Mouse (Mus musculus) cerebellum, adult 9-11 months (tissue): ENCODE measurements around the gene Smurf2.
"Not testable (repeated sequence)": the region's sequence is repeated elsewhere in the genome, so short reads cannot be mapped to it uniquely, and the experiment has no call there.

Source experiments
- DNase-seq: peaks from one replicate; pipeline ENCODE4 v3.0.0; 2022

The Smurf2 gene

DNA sequence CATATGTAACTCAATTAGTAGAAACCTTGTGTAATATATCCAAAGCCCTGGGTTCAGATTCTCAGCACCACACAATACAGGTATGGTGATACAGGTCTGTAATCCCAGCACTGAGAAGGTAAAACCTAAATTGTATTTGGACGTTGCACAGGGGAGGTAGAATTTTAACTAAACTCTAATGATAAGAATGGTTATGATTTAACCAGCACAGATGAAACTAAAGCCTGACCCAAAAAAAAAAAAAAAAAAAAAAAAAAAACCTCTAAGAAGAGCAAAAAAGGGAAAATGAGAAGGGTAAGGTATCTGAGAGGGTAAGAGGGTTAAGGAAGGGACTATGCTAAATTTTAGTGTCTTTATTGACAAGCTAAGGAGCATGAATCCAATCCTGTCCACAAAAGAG lies 20.7 kb downstream of the Smurf2 start:
- no peak for DNase-seq

GRCm38 (mm10) chr11:106896561-106897168 lies 23.9 kb downstream of the Smurf2 start:
- no peak for DNase-seq

DNA sequence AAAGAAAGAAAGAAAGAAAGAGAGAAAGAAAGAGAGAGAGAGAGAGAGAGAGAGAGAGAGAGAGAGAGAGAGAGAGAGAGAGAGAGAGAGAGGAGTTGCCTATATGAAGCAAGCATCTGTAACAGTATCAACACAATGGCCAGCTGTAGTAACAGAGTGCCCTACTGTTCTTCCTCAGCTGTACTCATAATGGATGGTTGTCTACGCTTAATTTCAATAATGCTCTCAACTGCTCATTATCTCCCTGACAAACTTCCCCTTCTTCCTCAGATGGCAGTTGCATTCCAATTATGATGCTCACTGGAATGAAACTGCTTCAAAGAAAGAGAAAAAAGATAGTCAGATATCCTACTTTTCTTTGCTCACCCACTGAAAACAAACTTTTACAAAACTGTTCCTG lies 36.9 kb downstream of the Smurf2 start:
- no peak for DNase-seq

GRCm38 (mm10) chr11:106872650-106873049 lies 47.9 kb downstream of the Smurf2 start:
- DNase-seq, result no peak

- DNase-seq, result no peak
Observed at GRCm38 (mm10) chr11:106851438-106851837, 69.1 kb downstream of the Smurf2 start.

- peak; percentile 74 for DNase-seq
Observed at GRCm38 (mm10) chr11:106842002-106842401, 78.5 kb downstream of the Smurf2 start.

- no peak for DNase-seq
Observed at GRCm38 (mm10) chr11:106828079-106828478, 92.4 kb downstream of the Smurf2 start.

GRCm38 (mm10) chr11:106824403-106824802 lies 96.1 kb downstream of the Smurf2 start:
- no peak for DNase-seq

DNA sequence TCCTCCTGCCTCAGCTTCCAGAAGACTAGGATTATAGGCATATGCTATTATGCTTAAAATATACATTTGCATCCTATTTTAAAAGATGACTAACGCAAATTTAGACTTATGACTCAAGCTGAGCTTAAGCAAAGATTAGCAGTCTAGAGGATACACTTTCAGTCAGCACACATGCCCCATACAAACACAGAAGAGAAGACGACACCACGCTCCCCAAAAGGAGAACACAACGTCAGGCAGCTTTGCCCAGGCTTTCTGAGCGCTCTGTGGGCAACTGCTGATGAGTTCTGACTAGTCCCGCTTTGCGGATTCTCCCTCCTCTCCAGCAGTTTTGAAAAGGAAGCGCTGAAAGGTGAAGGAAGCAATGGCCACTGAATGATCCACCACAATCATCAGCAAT lies 96.8 kb downstream of the Smurf2 start:
- DNase-seq, result no peak

DNA sequence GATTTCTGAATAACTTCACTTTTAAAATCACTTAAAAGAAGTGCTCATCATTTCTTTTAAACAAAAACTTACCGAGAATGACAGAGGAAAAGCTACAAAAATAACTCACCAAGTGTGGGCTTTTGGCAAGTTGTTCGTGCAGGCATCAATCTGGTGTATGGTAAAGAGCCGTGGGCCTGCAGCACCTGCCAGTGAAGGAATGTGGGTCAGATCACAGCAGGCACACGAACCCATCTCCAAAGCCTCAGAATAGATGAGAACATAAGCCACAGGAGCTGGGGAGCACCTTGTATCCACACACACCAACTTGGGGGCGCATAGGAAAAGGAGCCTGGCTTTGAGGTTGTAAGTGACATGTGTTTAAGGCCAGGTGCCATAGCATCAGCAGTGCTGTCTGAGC lies 97.6 kb downstream of the Smurf2 start:
- DNase-seq, result peak; percentile 98

- DNase-seq, result peak; percentile 72
Observed at GRCm38 (mm10) chr11:106822491-106822890, 98.0 kb downstream of the Smurf2 start.

- no peak for DNase-seq
Observed at GRCm38 (mm10) chr11:106821397-106821796, 99.1 kb downstream of the Smurf2 start.

DNA sequence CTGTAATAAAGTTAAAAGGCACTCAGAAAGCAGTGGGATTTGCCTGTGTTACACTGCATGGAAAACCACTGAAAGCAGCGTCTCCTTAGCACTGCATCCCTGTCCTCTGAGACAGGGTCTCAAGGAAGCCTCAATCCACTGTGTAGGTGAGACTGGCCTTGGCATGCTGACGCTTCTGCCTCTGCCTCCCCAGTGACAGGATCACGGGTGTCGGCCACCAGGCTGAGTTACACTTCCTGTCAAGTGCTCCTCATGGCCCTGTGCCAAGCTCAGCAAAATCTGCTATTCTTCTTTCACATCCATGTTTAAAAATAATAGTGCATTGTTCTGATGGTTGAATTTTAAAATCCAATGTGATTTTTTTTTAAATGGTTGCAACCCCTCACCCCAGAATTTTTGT lies 99.5 kb downstream of the Smurf2 start:
- DNase-seq, result peak; percentile 70

GRCm38 (mm10) chr11:106820252-106820651 lies 100.3 kb downstream of the Smurf2 start:
- peak; percentile 66 for DNase-seq

- peak; percentile 62 for DNase-seq
Observed at GRCm38 (mm10) chr11:106819595-106819994, 100.9 kb downstream of the Smurf2 start.

DNA sequence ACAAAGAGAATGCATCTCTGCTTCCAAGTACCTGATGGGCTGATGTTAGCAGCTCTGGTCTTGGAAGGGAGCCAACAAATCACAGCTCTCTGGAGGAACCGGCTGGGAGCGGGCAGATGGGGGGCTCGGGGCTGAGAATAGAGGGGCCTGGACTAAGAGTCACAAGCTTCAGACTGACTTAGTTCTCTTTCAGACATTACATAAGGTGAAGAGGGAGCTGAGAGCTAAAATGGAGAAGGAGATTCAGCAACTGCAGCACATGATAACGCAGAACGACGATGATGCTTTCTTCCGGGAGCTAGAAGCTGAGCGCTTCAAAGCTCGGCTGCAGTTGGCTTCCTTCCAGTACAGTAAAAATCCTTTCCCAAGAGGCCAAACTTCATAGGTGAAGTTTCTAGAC lies 102.2 kb downstream of the Smurf2 start:
- no peak for DNase-seq

- peak; percentile 87 for DNase-seq
Observed at GRCm38 (mm10) chr11:106817808-106818207, 102.7 kb downstream of the Smurf2 start.

DNA sequence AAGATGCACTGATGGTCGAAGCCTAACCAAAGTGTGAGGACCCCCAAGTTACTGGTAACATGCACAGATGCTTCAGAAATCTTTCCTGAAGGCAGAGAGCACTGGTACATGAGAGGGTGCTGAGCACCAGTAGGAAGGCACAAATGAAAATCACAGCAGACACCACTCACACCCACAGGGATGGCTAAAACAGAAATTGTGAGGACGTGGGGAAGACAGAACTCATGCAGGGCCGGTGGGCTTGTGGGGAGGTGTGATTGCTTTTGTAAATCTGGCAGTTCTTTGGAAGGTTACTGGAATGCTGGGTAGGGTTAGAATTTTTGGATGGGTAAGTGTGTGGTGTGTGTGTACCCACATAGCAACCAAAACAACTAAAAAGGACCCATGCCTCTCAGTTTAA lies 103.4 kb downstream of the Smurf2 start:
- DNase-seq, result no peak

- DNase-seq, result no peak
Observed at GRCm38 (mm10) chr11:106816316-106816715, 104.2 kb downstream of the Smurf2 start.

GRCm38 (mm10) chr11:106815761-106816160 lies 104.8 kb downstream of the Smurf2 start:
- DNase-seq, result no peak

- DNase-seq, result no peak
Observed at GRCm38 (mm10) chr11:106815331-106815730, 105.2 kb downstream of the Smurf2 start.

DNA sequence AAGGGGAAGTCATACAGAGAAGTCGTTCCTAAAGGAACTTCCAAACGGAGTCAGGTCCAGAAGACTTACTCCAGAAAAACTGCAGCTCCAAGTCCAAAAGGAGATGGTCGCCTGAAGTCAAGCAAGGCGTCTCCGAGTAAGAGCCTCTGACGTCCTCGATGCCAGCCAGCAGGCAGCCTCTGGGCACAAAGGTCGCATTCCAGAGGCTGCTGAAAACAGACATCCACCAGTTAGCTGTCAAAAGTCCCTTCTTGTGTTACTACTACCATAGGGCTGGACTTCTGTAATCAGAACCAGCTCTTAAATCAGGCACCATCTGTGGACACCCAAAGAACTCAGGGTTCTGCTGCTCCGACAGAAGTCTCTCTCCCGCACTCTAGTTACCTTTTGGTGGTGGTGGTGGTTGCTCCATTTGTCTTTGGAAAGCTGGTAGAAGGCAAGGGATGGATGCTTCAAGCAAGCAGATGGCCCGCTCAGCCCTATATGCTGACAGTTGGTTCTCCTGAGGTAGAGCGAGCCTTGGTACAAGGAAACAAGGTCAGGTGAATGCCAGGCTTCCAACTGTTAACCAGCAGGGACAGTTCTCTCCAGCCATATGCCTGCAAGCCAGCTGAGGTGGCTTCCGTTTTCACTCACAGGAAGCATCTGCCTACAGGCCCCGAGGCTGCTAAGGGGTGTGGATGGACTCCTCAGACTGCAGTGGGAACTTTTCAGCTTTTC lies 105.8 kb downstream of the Smurf2 start:
- DNase-seq, result peak; percentile 98

DNA sequence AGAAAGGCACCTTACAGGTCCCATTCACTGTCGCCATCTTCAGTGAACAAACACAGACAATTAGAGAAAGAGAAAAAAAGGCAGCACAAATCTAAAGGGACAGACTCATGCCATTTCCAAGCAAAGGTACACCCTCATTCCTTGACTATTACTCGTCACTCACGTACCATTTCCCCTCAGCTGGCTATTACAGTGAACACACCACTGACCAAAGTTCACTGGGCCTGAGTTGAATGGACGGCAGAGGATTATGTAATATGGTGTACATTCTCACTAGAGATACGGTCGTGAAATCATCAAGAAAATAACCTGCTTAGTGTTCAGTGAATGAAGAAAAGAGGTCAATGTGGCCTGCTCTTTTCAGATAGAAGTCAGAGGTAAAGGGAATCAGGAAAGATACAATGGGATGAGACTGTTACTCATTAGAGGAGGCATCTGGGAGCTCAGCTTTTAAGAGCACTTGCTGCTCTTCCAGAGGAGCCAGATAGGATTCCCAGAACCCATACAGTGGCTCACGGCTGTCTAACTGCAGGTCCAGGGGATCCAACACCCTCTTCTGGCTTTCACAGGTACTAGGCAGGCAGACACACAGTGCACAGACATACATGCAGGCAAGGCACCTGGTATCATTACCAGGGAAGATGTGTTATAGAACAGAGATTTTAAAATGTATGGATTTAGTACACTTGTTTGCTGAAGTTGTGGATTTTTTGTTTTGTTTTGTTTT lies 107.9 kb downstream of the Smurf2 start:
- DNase-seq, result no peak

GRCm38 (mm10) chr11:106807442-106807841 lies 113.1 kb downstream of the Smurf2 start:
- not testable (repeated sequence) for DNase-seq
